Mouse (Mus musculus): ENCODE measurements around the gene Kif20b.

The Kif20b gene

GRCm38 (mm10) chr19:34920531-34920930 lies 1.6 kb upstream of the Kif20b start:
- DNase-seq (ENCODE audit: low spot score), result no peak

- no peak for DNase-seq (ENCODE audit: low spot score)
These were observed 909 bp upstream of the Kif20b start for GRCm38 (mm10) chr19:34921253-34921651.

- DNase-seq (ENCODE audit: low spot score), result no peak
These were observed 422 bp downstream of the Kif20b start for GRCm38 (mm10) chr19:34922603-34922963.

GRCm38 (mm10) chr19:34947206-34947605 lies 25.0 kb downstream of the Kif20b start:
- DNase-seq (ENCODE audit: low spot score), result no peak

- no peak for DNase-seq (ENCODE audit: low spot score)
These were observed 31.8 kb downstream of the Kif20b start for GRCm38 (mm10) chr19:34953842-34954541.

GRCm38 (mm10) chr19:34959369-34959768 lies 37.2 kb downstream of the Kif20b start:
- DNase-seq (ENCODE audit: low spot score), result no peak

GRCm38 (mm10) chr19:34984742-34985141 lies 62.6 kb downstream of the Kif20b start:
- no peak for DNase-seq (ENCODE audit: low spot score)

- no peak for DNase-seq (ENCODE audit: low spot score)
These were observed 68.3 kb downstream of the Kif20b start for GRCm38 (mm10) chr19:34990443-34990842.

- no peak for DNase-seq (ENCODE audit: low spot score)
These were observed 70.9 kb downstream of the Kif20b start for GRCm38 (mm10) chr19:34992969-34993527.

GRCm38 (mm10) chr19:35015058-35015457 lies 92.9 kb downstream of the Kif20b start:
- no peak for DNase-seq (ENCODE audit: low spot score)

GRCm38 (mm10) chr19:35017474-35018208 lies 95.5 kb downstream of the Kif20b start:
- no peak for DNase-seq (ENCODE audit: low spot score)

GRCm38 (mm10) chr19:35018209-35018581 lies 96.0 kb downstream of the Kif20b start:
- no peak for DNase-seq (ENCODE audit: low spot score)

All from yolk sac, embryonic 10.5 days (tissue).